Mouse (Mus musculus): ENCODE measurements around the gene Stx11.
A peak's percentile ranks its signal among the peaks of the same experiment; 100 is the strongest.

The Stx11 gene

GRCm38 (mm10) chr10:12914203-12914602 is 49.9 kb downstream of the Stx11 start:
- DNase-seq (ENCODE audit: low read depth), result no peak

GRCm38 (mm10) chr10:12911981-12912530 is 52.0 kb downstream of the Stx11 start:
- peak; percentile 28 for DNase-seq (ENCODE audit: low read depth)

- no peak for DNase-seq (ENCODE audit: low read depth)
Observed at GRCm38 (mm10) chr10:12911451-12911850, 52.6 kb downstream of the Stx11 start.

- DNase-seq (ENCODE audit: low read depth), result no peak
Observed at GRCm38 (mm10) chr10:12909891-12910290, 54.2 kb downstream of the Stx11 start.

GRCm38 (mm10) chr10:12909179-12909578 is 54.9 kb downstream of the Stx11 start:
- DNase-seq (ENCODE audit: low read depth), result no peak

GRCm38 (mm10) chr10:12904140-12904528 is 60.0 kb downstream of the Stx11 start:
- DNase-seq (ENCODE audit: low read depth), result no peak

- no peak for DNase-seq (ENCODE audit: low read depth)
Observed at GRCm38 (mm10) chr10:12903440-12904139, 60.5 kb downstream of the Stx11 start.

GRCm38 (mm10) chr10:12899901-12900300 is 64.2 kb downstream of the Stx11 start:
- DNase-seq (ENCODE audit: low read depth), result no peak

GRCm38 (mm10) chr10:12893339-12893738 is 70.8 kb downstream of the Stx11 start:
- no peak for DNase-seq (ENCODE audit: low read depth)

- DNase-seq (ENCODE audit: low read depth), result peak; percentile 72
Observed at GRCm38 (mm10) chr10:12888373-12888772, 75.7 kb downstream of the Stx11 start.
